In the genomic region with DNA sequence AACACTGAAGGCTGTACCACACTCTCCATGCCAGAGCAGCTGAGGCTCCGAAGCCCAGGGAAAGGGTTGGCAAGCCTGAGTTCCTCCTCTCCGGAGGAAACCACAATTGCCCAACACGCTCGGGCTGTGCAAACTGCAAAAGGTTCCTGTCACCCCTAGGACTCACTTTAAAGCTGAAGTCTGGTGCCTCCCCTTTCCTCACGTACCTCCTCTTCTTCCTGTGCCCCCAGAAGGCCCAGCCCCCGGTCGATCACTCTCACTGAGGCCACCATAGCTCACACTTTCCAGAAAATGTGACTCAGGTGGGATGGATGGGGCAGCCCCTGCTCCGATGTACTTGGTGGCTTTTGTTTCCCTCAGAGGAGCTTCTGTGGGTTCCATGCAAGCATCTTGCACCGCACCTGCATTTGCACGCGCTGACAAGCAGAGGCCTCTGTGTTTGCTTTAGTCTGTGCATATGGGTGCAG, we compare ENCODE assay signal across 12 mouse cellular contexts. TPM values are rescaled to one million over a fixed set of nuclear protein-coding genes. Genes with fewer than 3 reads are reported as not detected.
DNase-seq lines count a peak whose midpoint lies in the region; ATAC-seq and TF ChIP-seq lines count a peak whose summit lies in the region.
"Had no signal": no experiment of that assay in that cellular context is flagged by ENCODE, and none has a peak within 500 bp of the region (broad histone marks: within the 10 kb centered on the region; RNA-seq: fewer than 3 reads in every experiment).

A gene (minus strand): TSS at position 137 of the 467 bp plus-strand sequence.

- H3K4me2 ChIP-seq in liver, postnatal 0 days (ENCODE audit: low read depth, low read length) = peak within 1 kb of the TSS; percentile 39
- H3K4me2 ChIP-seq: limb, embryonic 15.5 days had no signal

- no peak for TF ChIP-seq EP300 in liver, postnatal 0 days (IDR thresholded peaks at IDR 0.05; ENCODE audit: low read depth)

- H3K9me3 ChIP-seq in liver, postnatal 0 days (ENCODE audit: low read length) = no peaks in the 10 kb centered on the region
- H3K9me3 ChIP-seq: limb, embryonic 15.5 days had no signal

- H3K36me3 ChIP-seq in liver, postnatal 0 days (replicated peaks; ENCODE audit: insufficient read depth, low read length) = no peaks in the 10 kb centered on the region
- H3K36me3 ChIP-seq: limb, embryonic 15.5 days had no signal

- H3K4me1 ChIP-seq in liver, postnatal 0 days (ENCODE audit: insufficient read depth) = peaks cover 14% of the 10 kb centered on the region
- H3K4me1 ChIP-seq: limb, embryonic 15.5 days had no signal

- no peak for TF ChIP-seq CTCF in gastrocnemius, adult 2 months (IDR thresholded peaks at IDR 0.05)
- no peak for TF ChIP-seq CTCF in liver, postnatal 0 days (IDR thresholded peaks at IDR 0.05; ENCODE audit: low read depth)

- H3K27ac ChIP-seq in gastrocnemius, adult 2 months = no peak within 1 kb of the TSS
- peak within 1 kb of the TSS; percentile 41; the same call in 1 of the 2 replicates for H3K27ac ChIP-seq in liver, postnatal 0 days (ENCODE audit: low read depth)
- H3K27ac ChIP-seq: limb, embryonic 15.5 days had no signal

- no peak within 1 kb of the TSS; the same call in 1 of the 2 replicates for H3K9ac ChIP-seq in liver, postnatal 0 days (replicated peaks)
- H3K9ac ChIP-seq: limb, embryonic 15.5 days had no signal

- intact Hi-C loops in gastrocnemius, adult 2 months (cut with DNase I) = no loop called here
- intact Hi-C loops in left cerebral cortex, postnatal 36 days (cut with DNase I) = no loop called here

- peak; percentile 26 for DNase-seq in gastrocnemius, adult 2 months
- DNase-seq in gastrocnemius, postnatal 4 days (ENCODE audit: low spot score in 2 of 2) = no peak
- peak; percentile 45 for DNase-seq in T-cell, adult 2 months (ENCODE audit: low spot score)
- DNase-seq in liver, postnatal 0 days = peak; percentile 68
- peak; percentile 13 to 46 for DNase-seq in spleen, postnatal 10 days (ENCODE audit: low spot score in 2 of 2)
- no peak for DNase-seq in left cerebral cortex, postnatal 36 days (ENCODE audit: low spot score in 2 of 2)
- DNase-seq in urinary bladder, adult 2 months (ENCODE audit: low spot score) = no peak
- DNase-seq in cerebellum, postnatal 14 days = no peak
- DNase-seq: kidney, postnatal 10 days had no signal

- H3K27me3 ChIP-seq in liver, postnatal 0 days (ENCODE audit: insufficient read depth, low read length) = no peaks in the 10 kb centered on the region

- ATAC-seq in liver, postnatal 0 days = peak; percentile 33; the same call in 1 of the 2 replicates

- WGBS in liver, postnatal 0 days (ENCODE audit: insufficient replicate concordance) = 25% methylated on average over 11 of the region's 11 CpGs

- H3K4me3 ChIP-seq in gastrocnemius, adult 2 months = no peak within 1 kb of the TSS
- peak within 1 kb of the TSS; percentile 24 for H3K4me3 ChIP-seq in liver, postnatal 0 days (ENCODE audit: low read depth, low read length)
- H3K4me3 ChIP-seq: limb, embryonic 15.5 days had no signal

RNA-seq across cellular contexts. Expression of the gene that starts here (rescaled TPM):
- not detected for total RNA-seq in gastrocnemius, adult 2 months (2021)
- total RNA-seq in gastrocnemius, postnatal 4 days (2021) = not detected
- polyA plus RNA-seq in liver, postnatal 0 days (2015; fragmentation: Nextera tagmentation; extraction: Ambion mirVana) = 1.7 and 1.9 TPM in 2 replicates
- total RNA-seq in left cerebral cortex, postnatal 36 days (2021) = not detected
- polyA plus RNA-seq in urinary bladder, adult 2 months (2012; rRNA removed) = 0.55 and 0.68 TPM in 2 replicates
- polyA plus RNA-seq: C2C12; cortical plate, adult 2 months had no signal

Comparison
In these comparisons a context has a peak if more than half of its experiments do, and no peak if none do; other contexts are left out.
1. Peak in DNase-seq in gastrocnemius, adult 2 months; RNA of the gene not detected or under 1 TPM.
2. DNase-seq: peak in T-cell, adult 2 months (single experiment), liver, postnatal 0 days (single experiment) and spleen, postnatal 10 days (2 of 2); none in gastrocnemius, postnatal 4 days (0 of 2), left cerebral cortex, postnatal 36 days (0 of 2), urinary bladder, adult 2 months (single experiment) and cerebellum, postnatal 14 days (0 of 2).